Mouse (Mus musculus) thymus, adult 2 months (tissue): ENCODE results near the gene Cacybp.

ENCODE experiments used
- CTCF ChIP-seq: fragments of 200-500 bp; IDR thresholded peaks from 2 replicates; pipeline ENCODE4 v1.5.1; 2012; ENCODE audit warnings: mild to moderate bottlenecking, control low read depth, low read length, moderate library complexity, borderline replicate concordance; ENCODE audit not compliant: control insufficient read depth, poor library complexity, insufficient read depth; ENCODE audit errors: extremely low read depth
- POLR2A ChIP-seq: fragments of 200-500 bp; IDR thresholded peaks from 2 replicates; pipeline ENCODE4 v1.6.1; 2012; ENCODE audit warnings: mild to moderate bottlenecking, low read length, control low read depth, moderate library complexity; ENCODE audit not compliant: control insufficient read depth, poor library complexity, insufficient read depth; ENCODE audit errors: extremely low read depth

GRCm38 (mm10) chr1:160247473-160247872, 34.8 kb upstream of the Cacybp start:
- no peak for TF ChIP-seq CTCF
- TF ChIP-seq POLR2A: no peak
